Mouse (Mus musculus): ENCODE results near the gene Slc2a10. TPM values are rescaled to one million over a fixed set of nuclear protein-coding genes. Genes with fewer than 3 reads are reported as not detected.
"Not testable (repeated sequence)": the region's sequence is repeated elsewhere in the genome, so short reads cannot be mapped to it uniquely, and the experiment has no call there.

Slc2a10 gene
- polyA plus RNA-seq, 1 experiment from 2014 or later = 1.1 TPM

GRCm38 (mm10) chr2:165510914-165511458 is 7.4 kb downstream of the Slc2a10 start:
- H3K9me3 ChIP-seq (replicated peaks); H3K4me2 ChIP-seq; ATAC-seq; H3K4me1 ChIP-seq; H3K27ac ChIP-seq; H3K4me3 ChIP-seq; H3K36me3 ChIP-seq; H3K9ac ChIP-seq: not testable (repeated sequence)
- 61% methylated on average over 2 of the region's 2 CpGs for WGBS (ENCODE audit: insufficient replicate concordance)
- H3K27me3 ChIP-seq (replicated peaks) = peaks cover 13% of the 10 kb centered on the region; the same call in 1 of the 2 replicates

GRCm38 (mm10) chr2:165511530-165511929 is 7.9 kb downstream of the Slc2a10 start:
- not testable (repeated sequence) for H3K27ac ChIP-seq; H3K4me2 ChIP-seq; H3K9me3 ChIP-seq (replicated peaks); H3K36me3 ChIP-seq; H3K4me1 ChIP-seq; H3K9ac ChIP-seq; ATAC-seq; H3K4me3 ChIP-seq
- 0 out of 2 replicates have a peak, but pooled peaks cover 12% of the 10 kb centered on the region for H3K27me3 ChIP-seq (replicated peaks)
- WGBS (ENCODE audit: insufficient replicate concordance) = 61% methylated on average over 4 of the region's 4 CpGs

GRCm38 (mm10) chr2:165512426-165512825 is 8.8 kb downstream of the Slc2a10 start:
- H3K9ac ChIP-seq = no peak overlapping the region
- H3K36me3 ChIP-seq = no peaks in the 10 kb centered on the region
- WGBS (ENCODE audit: insufficient replicate concordance) = 52% methylated on average over 7 of the region's 7 CpGs
- ATAC-seq = no peak
- H3K27ac ChIP-seq = no peak overlapping the region
- H3K9me3 ChIP-seq (replicated peaks) = no peaks in the 10 kb centered on the region
- H3K4me1 ChIP-seq = no peaks in the 10 kb centered on the region
- H3K4me3 ChIP-seq = no peak overlapping the region
- no peak overlapping the region for H3K4me2 ChIP-seq
- 0 out of 2 replicates have a peak, but pooled peaks cover 12% of the 10 kb centered on the region for H3K27me3 ChIP-seq (replicated peaks)

- no peaks in the 10 kb centered on the region for H3K36me3 ChIP-seq
- no peaks in the 10 kb centered on the region for H3K9me3 ChIP-seq (replicated peaks)
- WGBS (ENCODE audit: insufficient replicate concordance) = 36% methylated on average over 11 of the region's 11 CpGs
- no peak overlapping the region for H3K4me2 ChIP-seq
- no peak overlapping the region for H3K4me3 ChIP-seq
- H3K27me3 ChIP-seq (replicated peaks) = 0 out of 2 replicates have a peak, but pooled peaks cover 12% of the 10 kb centered on the region
- H3K4me1 ChIP-seq = no peaks in the 10 kb centered on the region
- ATAC-seq = no peak
- H3K9ac ChIP-seq = no peak overlapping the region
- no peak overlapping the region for H3K27ac ChIP-seq
Measured at GRCm38 (mm10) chr2:165512870-165513600, 9.4 kb downstream of the Slc2a10 start.

- Histone ChIP-seq H3K36me3 (no peaks in the 10 kb centered on the region), H3K27me3 (replicated peaks) (0 out of 2 replicates have a peak, but pooled peaks cover 4% of the 10 kb centered on the region), H3K4me1 (no peaks in the 10 kb centered on the region), H3K4me2 (no peak overlapping the region), H3K4me3 (no peak overlapping the region), H3K9me3 (replicated peaks) (no peaks in the 10 kb centered on the region), H3K9ac (no peak overlapping the region), H3K27ac (no peak overlapping the region)
- no peak for ATAC-seq
- 81% methylated on average over 20 of the region's 20 CpGs for WGBS (ENCODE audit: insufficient replicate concordance)
Measured at GRCm38 (mm10) chr2:165515178-165515728, 11.7 kb downstream of the Slc2a10 start.

- Histone ChIP-seq H3K9me3 (replicated peaks) (no peaks in the 10 kb centered on the region), H3K27me3 (replicated peaks) (peaks cover 8% of the 10 kb centered on the region; the same call in 1 of the 2 replicates), H3K27ac (no peak overlapping the region), H3K9ac (no peak overlapping the region), H3K36me3 (no peaks in the 10 kb centered on the region), H3K4me1 (no peaks in the 10 kb centered on the region), H3K4me3 (no peak overlapping the region), H3K4me2 (no peak overlapping the region)
- no peak for ATAC-seq
- 38% methylated on average over 4 of the region's 4 CpGs for WGBS (ENCODE audit: insufficient replicate concordance)
Measured at GRCm38 (mm10) chr2:165525609-165526008, 22.0 kb downstream of the Slc2a10 start.

- Histone ChIP-seq H3K4me3 (no peak overlapping the region), H3K9ac (no peak overlapping the region), H3K4me1 (no peaks in the 10 kb centered on the region), H3K36me3 (no peaks in the 10 kb centered on the region), H3K27ac (no peak overlapping the region), H3K4me2 (no peak overlapping the region), H3K27me3 (replicated peaks) (peaks cover 8% of the 10 kb centered on the region; the same call in 1 of the 2 replicates), H3K9me3 (replicated peaks) (no peaks in the 10 kb centered on the region)
- no peak for ATAC-seq
- WGBS (ENCODE audit: insufficient replicate concordance) = 18% methylated on average over 8 of the region's 8 CpGs
Measured at GRCm38 (mm10) chr2:165529106-165529505, 25.5 kb downstream of the Slc2a10 start.

- H3K4me2 ChIP-seq = no peak overlapping the region
- H3K27me3 ChIP-seq (replicated peaks) = no peaks in the 10 kb centered on the region
- no peaks in the 10 kb centered on the region for H3K36me3 ChIP-seq
- H3K9me3 ChIP-seq (replicated peaks) = no peaks in the 10 kb centered on the region
- H3K4me3 ChIP-seq = no peak overlapping the region
- H3K9ac ChIP-seq = no peak overlapping the region
- no peak overlapping the region for H3K27ac ChIP-seq
- 58% methylated on average over 6 of the region's 6 CpGs for WGBS (ENCODE audit: insufficient replicate concordance)
- no peak for ATAC-seq
- no peaks in the 10 kb centered on the region for H3K4me1 ChIP-seq
Measured at GRCm38 (mm10) chr2:165533789-165534188, 30.2 kb downstream of the Slc2a10 start.

- Histone ChIP-seq H3K4me2 (no peak overlapping the region), H3K27me3 (replicated peaks) (peaks cover 22% of the 10 kb centered on the region), H3K9ac (no peak overlapping the region), H3K4me1 (no peaks in the 10 kb centered on the region), H3K4me3 (no peak overlapping the region), H3K36me3 (no peaks in the 10 kb centered on the region), H3K27ac (no peak overlapping the region), H3K9me3 (replicated peaks) (no peaks in the 10 kb centered on the region)
- ATAC-seq = no peak
- WGBS (ENCODE audit: insufficient replicate concordance) = 32% methylated on average over 3 of the region's 3 CpGs
Measured at GRCm38 (mm10) chr2:165540975-165541374, 37.4 kb downstream of the Slc2a10 start.

GRCm38 (mm10) chr2:165542939-165543669 is 39.5 kb downstream of the Slc2a10 start:
- no peak overlapping the region for H3K27ac ChIP-seq
- H3K27me3 ChIP-seq (replicated peaks) = peaks cover 23% of the 10 kb centered on the region
- no peaks in the 10 kb centered on the region for H3K4me1 ChIP-seq
- no peak for ATAC-seq
- 58% methylated on average over 13 of the region's 13 CpGs for WGBS (ENCODE audit: insufficient replicate concordance)
- no peak overlapping the region for H3K9ac ChIP-seq
- no peaks in the 10 kb centered on the region for H3K36me3 ChIP-seq
- no peaks in the 10 kb centered on the region for H3K9me3 ChIP-seq (replicated peaks)
- no peak overlapping the region for H3K4me3 ChIP-seq
- H3K4me2 ChIP-seq = no peak overlapping the region

GRCm38 (mm10) chr2:165543670-165544016 is 40.1 kb downstream of the Slc2a10 start:
- Histone ChIP-seq H3K4me3 (no peak overlapping the region), H3K4me2 (no peak overlapping the region), H3K27ac (no peak overlapping the region), H3K9me3 (replicated peaks) (no peaks in the 10 kb centered on the region), H3K4me1 (no peaks in the 10 kb centered on the region), H3K9ac (no peak overlapping the region), H3K36me3 (no peaks in the 10 kb centered on the region), H3K27me3 (replicated peaks) (peaks cover 25% of the 10 kb centered on the region)
- WGBS (ENCODE audit: insufficient replicate concordance) = 82% methylated on average over 10 of the region's 10 CpGs
- ATAC-seq = no peak

GRCm38 (mm10) chr2:165545687-165546086 is 42.1 kb downstream of the Slc2a10 start:
- 69% methylated on average over 2 of the region's 2 CpGs for WGBS (ENCODE audit: insufficient replicate concordance)
- Histone ChIP-seq H3K4me1 (no peaks in the 10 kb centered on the region), H3K4me2 (no peak overlapping the region), H3K27ac (no peak overlapping the region), H3K36me3 (no peaks in the 10 kb centered on the region), H3K27me3 (replicated peaks) (peaks cover 21% of the 10 kb centered on the region), H3K9ac (no peak overlapping the region), H3K9me3 (replicated peaks) (no peaks in the 10 kb centered on the region), H3K4me3 (no peak overlapping the region)
- no peak for ATAC-seq
